ENCODE assay signal across 25 mouse cellular contexts in genomic region chr2:180373256-180373655, GRCm38 (mm10). TPM values are rescaled to one million over a fixed set of nuclear protein-coding genes. Genes with fewer than 3 reads are reported as not detected.
DNase-seq lines count a peak whose midpoint lies in the region; ATAC-seq and TF ChIP-seq lines count a peak whose summit lies in the region.
"Had no signal": no experiment of that assay in that cellular context is flagged by ENCODE, and none has a peak within 500 bp of the region (broad histone marks: within the 10 kb centered on the region; RNA-seq: fewer than 3 reads in every experiment).

No protein-coding gene starts in this region.

- H3K4me2 ChIP-seq in heart, embryonic 12.5 days: no peak overlapping the region
- H3K4me2 ChIP-seq: embryonic facial prominence, embryonic 12.5 days; forebrain, embryonic 13.5 days; forebrain, embryonic 15.5 days had no signal

- no peak for TF ChIP-seq CTCF in gastrocnemius, adult 2 months (IDR thresholded peaks at IDR 0.05)

- no peak for ATAC-seq in heart, embryonic 12.5 days (ENCODE audit: insufficient number of reproducible peaks, low FRiP score)
- ATAC-seq: activated CD4-positive, CD25-positive, alpha-beta regulatory T cell, adult 4 months; CD4-positive, CD25-positive, alpha-beta regulatory T cell, adult 4 months; forebrain, embryonic 13.5 days; forebrain, embryonic 15.5 days; forebrain, postnatal 0 days; Patski had no signal

- H3K4me1 ChIP-seq in heart, embryonic 12.5 days (replicated peaks): peaks cover 12% of the 10 kb centered on the region
- H3K4me1 ChIP-seq: embryonic facial prominence, embryonic 10.5 days; embryonic facial prominence, embryonic 12.5 days; forebrain, embryonic 13.5 days; forebrain, embryonic 15.5 days had no signal

- no peaks in the 10 kb centered on the region for H3K36me3 ChIP-seq in heart, embryonic 12.5 days
- H3K36me3 ChIP-seq: embryonic facial prominence, embryonic 10.5 days; embryonic facial prominence, embryonic 12.5 days; forebrain, embryonic 15.5 days; G1E had no signal

- no peak overlapping the region for H3K9ac ChIP-seq in heart, embryonic 12.5 days
- H3K9ac ChIP-seq: embryonic facial prominence, embryonic 12.5 days; forebrain, embryonic 13.5 days; forebrain, embryonic 15.5 days; forebrain, postnatal 0 days had no signal

- H3K4me3 ChIP-seq in gastrocnemius, adult 2 months: no peak overlapping the region
- no peak overlapping the region for H3K4me3 ChIP-seq in heart, embryonic 12.5 days
- H3K4me3 ChIP-seq: embryonic facial prominence, embryonic 10.5 days; embryonic facial prominence, embryonic 12.5 days; forebrain, embryonic 13.5 days; forebrain, embryonic 15.5 days had no signal

- peak; percentile 37 to 83 for DNase-seq in adrenal gland, adult (ENCODE audit: inconsistent age in 2 of 2, low spot score in 1 of 2)
- no peak for DNase-seq in adrenal gland, postnatal 25 days
- no peak for DNase-seq in gastrocnemius, adult 2 months
- DNase-seq in gastrocnemius, postnatal 36 days: no peak
- peak; percentile 63 for DNase-seq in adrenal gland, postnatal 14 days
- no peak for DNase-seq in retina, embryonic 14.5 days (ENCODE audit: low spot score)
- DNase-seq: B cell, adult 2 months; cerebellum, adult 11-12 months; cerebellum, adult 2 months; cerebellum, adult 9-10 months; cerebellum, postnatal 10 days; cerebellum, postnatal 25 days; forebrain, postnatal 0 days had no signal

- H3K27ac ChIP-seq in gastrocnemius, adult 2 months: peak overlapping the region; percentile 16; the same call in 1 of the 2 replicates
- H3K27ac ChIP-seq in heart, embryonic 12.5 days (ENCODE audit: poor library complexity, severe bottlenecking): no peak overlapping the region
- H3K27ac ChIP-seq: embryonic facial prominence, embryonic 10.5 days; embryonic facial prominence, embryonic 12.5 days; forebrain, embryonic 13.5 days; forebrain, embryonic 15.5 days had no signal

- 82% methylated on average over 10 of the region's 10 CpGs for WGBS in heart, embryonic 12.5 days

- no peaks in the 10 kb centered on the region for H3K27me3 ChIP-seq in heart, embryonic 12.5 days (replicated peaks)
- H3K27me3 ChIP-seq: embryonic facial prominence, embryonic 12.5 days; forebrain, embryonic 15.5 days had no signal

- intact Hi-C loops in gastrocnemius, adult 2 months (cut with DNase I): no loop called here
- intact Hi-C loops in gastrocnemius, postnatal 36 days (cut with DNase I): no loop called here

- H3K9me3 ChIP-seq in heart, embryonic 12.5 days (replicated peaks): no peaks in the 10 kb centered on the region
- H3K9me3 ChIP-seq: embryonic facial prominence, embryonic 10.5 days; embryonic facial prominence, embryonic 12.5 days; forebrain, embryonic 13.5 days; forebrain, embryonic 15.5 days; G1E had no signal

RNA-seq across cellular contexts. Expression of gene Gata5, which starts 38.8 kb away (rescaled TPM):
- 0.29 TPM in 1 of 2 replicates, not detected in the other for total RNA-seq in adrenal gland, postnatal 25 days (2021)
- not detected for total RNA-seq in gastrocnemius, adult 2 months (2021)
- not detected for total RNA-seq in gastrocnemius, postnatal 36 days (2021)
- 0.15 and 0.26 TPM in 2 replicates for total RNA-seq in adrenal gland, postnatal 14 days (2021)
- polyA plus RNA-seq in heart, embryonic 12.5 days (2016; fragmentation: Nextera tagmentation; extraction: Ambion mirVana): 24.7 and 28.4 TPM in 2 replicates
- total RNA-seq: CH12.LX; forebrain, postnatal 0 days had no signal
- polyA plus RNA-seq: activated CD4-positive, CD25-positive, alpha-beta regulatory T cell, adult 4 months; CD4-positive, CD25-positive, alpha-beta regulatory T cell, adult 4 months; cerebellum, adult 2 months; cortical plate, adult 2 months; embryonic facial prominence, embryonic 14.5 days; forebrain, embryonic 13.5 days; forebrain, embryonic 15.5 days; forebrain, postnatal 0 days; G1E; Patski had no signal

Comparison
In these comparisons a context has a peak if more than half of its experiments do, and no peak if none do; other contexts are left out.
1. DNase-seq: peak in adrenal gland, adult (2 of 2) and adrenal gland, postnatal 14 days (single experiment); none in adrenal gland, postnatal 25 days (single experiment), gastrocnemius, adult 2 months (single experiment), gastrocnemius, postnatal 36 days (0 of 2) and retina, embryonic 14.5 days (single experiment).